Mouse (Mus musculus) myocyte (in vitro differentiated cells): Measurements from ENCODE around the gene Pbx1.

ENCODE experiments used
- CEBPB ChIP-seq: IDR thresholded peaks from 2 replicates; pipeline ENCODE4 v1.6.1; 2011; ENCODE audit warnings: mild to moderate bottlenecking, moderate library complexity; ENCODE audit not compliant: poor library complexity, insufficient read depth, severe bottlenecking
- E2F4 ChIP-seq: IDR thresholded peaks from one replicate; pipeline ENCODE4 v1.6.1; 2011; ENCODE audit warnings: mild to moderate bottlenecking, control low read depth, moderate library complexity; ENCODE audit not compliant: insufficient read depth
- MAX ChIP-seq: IDR thresholded peaks from one replicate; pipeline ENCODE4 v1.6.1; 2011; ENCODE audit warnings: low read depth, mild to moderate bottlenecking, control low read depth
- MYOD1 ChIP-seq, 3 experiments: IDR thresholded peaks; one replicate each; pipeline ENCODE4 v1.6.1; 2011; ENCODE audit warnings: control low read depth in 2 of 3, low read depth in 2 of 3, mild to moderate bottlenecking in 2 of 3, moderate library complexity in 1 of 3; ENCODE audit not compliant: insufficient read length in 2 of 3, control insufficient read depth in 1 of 3
- MYOG ChIP-seq, 3 experiments: IDR thresholded peaks; one replicate each; pipeline ENCODE4 v1.6.1; 2011; ENCODE audit warnings: control low read depth in 2 of 3, low read depth in 2 of 3, mild to moderate bottlenecking in 2 of 3; ENCODE audit not compliant: insufficient read length in 2 of 3, control insufficient read depth in 1 of 3, insufficient read depth in 1 of 3
- POLR2A ChIP-seq: IDR thresholded peaks from one replicate; pipeline ENCODE4 v1.6.1; 2011; ENCODE audit warnings: low read depth, mild to moderate bottlenecking, control low read depth, moderate library complexity; ENCODE audit not compliant: insufficient read length
- POLR2AphosphoS2 ChIP-seq: IDR thresholded peaks from one replicate; pipeline ENCODE4 v1.6.1; 2011; ENCODE audit warnings: low read depth, control low read depth; ENCODE audit not compliant: insufficient read length
- REST ChIP-seq: IDR thresholded peaks from one replicate; pipeline ENCODE4 v1.6.1; 2011; ENCODE audit warnings: mild to moderate bottlenecking, control low read depth, moderate library complexity; ENCODE audit not compliant: insufficient read depth, insufficient read length
- SRF ChIP-seq: IDR thresholded peaks from one replicate; pipeline ENCODE4 v1.6.1; 2011; ENCODE audit warnings: low read depth; ENCODE audit not compliant: control insufficient read depth, insufficient read length
- TCF12 ChIP-seq: IDR thresholded peaks from one replicate; pipeline ENCODE4 v1.6.1; 2011; ENCODE audit warnings: mild to moderate bottlenecking, control low read depth; ENCODE audit not compliant: poor library complexity, insufficient read depth, severe bottlenecking
- TCF3 ChIP-seq: IDR thresholded peaks from one replicate; pipeline ENCODE4 v1.6.1; 2011; ENCODE audit warnings: low read depth, control low read depth; ENCODE audit not compliant: insufficient read length
- USF1 ChIP-seq: IDR thresholded peaks from one replicate; pipeline ENCODE4 v1.6.1; 2011; ENCODE audit warnings: low read depth, mild to moderate bottlenecking, control low read depth, moderate library complexity

DNA sequence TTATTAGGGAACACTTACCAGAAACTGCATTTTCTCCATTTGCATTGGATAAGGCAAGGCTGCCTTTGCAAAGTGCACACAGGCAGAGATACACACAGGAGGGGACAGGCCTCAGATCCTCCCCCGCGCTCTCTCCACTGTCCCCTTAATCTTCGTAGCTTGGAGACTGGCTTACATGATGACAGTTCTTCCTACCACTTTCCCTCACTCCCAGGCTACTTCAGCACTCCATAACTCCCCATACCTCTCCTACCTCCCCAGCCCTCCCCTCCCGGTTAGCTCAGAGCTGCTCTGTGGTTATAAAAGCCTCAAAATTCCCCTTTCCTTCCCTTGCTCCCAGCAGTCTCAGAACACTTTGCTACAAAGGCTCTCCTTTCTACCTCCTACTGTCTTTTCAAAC, 106.3 kb downstream of the Pbx1 start:
- TF ChIP-seq MYOG (IDR thresholded peaks at IDR 0.05; ENCODE audit: control insufficient read depth in 1 of 3, insufficient read depth in 1 of 3, insufficient read length in 2 of 3, low read depth in 2 of 3) (no peak), POLR2A (no peak), POLR2AphosphoS2 (no peak), USF1 (no peak), TCF12 (no peak), REST (no peak), E2F4 (no peak), SRF (no peak), MYOD1 (IDR thresholded peaks at IDR 0.05; ENCODE audit: control insufficient read depth in 1 of 3, insufficient read length in 2 of 3, low read depth in 2 of 3) (no peak), MAX (no peak), CEBPB (no peak), TCF3 (no peak)
